Mouse (Mus musculus): ENCODE results near the gene Camk1d. TPM values are rescaled to one million over a fixed set of nuclear protein-coding genes. Genes with fewer than 3 reads are reported as not detected.

The Camk1d gene
- polyA plus RNA-seq, 2 experiments = 0.63 to 0.83 TPM

DNA sequence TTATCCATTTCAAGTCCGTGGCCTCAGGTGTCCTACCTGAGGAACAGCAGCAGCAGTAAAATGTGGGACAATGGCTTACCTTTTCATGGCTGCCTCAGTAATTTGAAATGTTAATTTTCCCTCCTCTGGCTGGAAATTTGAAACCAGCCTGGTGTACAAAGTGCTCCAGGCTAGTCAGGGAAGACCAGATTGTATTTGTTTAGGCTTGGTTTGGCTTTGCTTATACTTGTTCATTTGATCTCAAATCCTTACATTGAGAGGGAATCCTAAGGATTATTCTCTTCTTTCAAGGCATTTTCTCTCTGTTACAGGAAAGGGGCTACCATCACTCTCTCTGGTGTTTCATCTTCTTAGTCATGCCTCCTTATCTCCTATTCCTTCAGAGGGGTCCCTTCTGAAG lies 236.8 kb downstream of the Camk1d start:
- Histone ChIP-seq H3K36me3 (replicated peaks; ENCODE audit: control insufficient read depth, insufficient read depth, low read depth) (no peaks in the 10 kb centered on the region), H3K4me1 (replicated peaks; ENCODE audit: control insufficient read depth in 2 of 2, insufficient read depth in 2 of 2, low read length in 1 of 2) (no peaks in the 10 kb centered on the region), H3K9ac (replicated peaks) (no peak overlapping the region), H3K9me3 (ENCODE audit: control insufficient read depth, low read length) (no peaks in the 10 kb centered on the region), H3K27me3 (ENCODE audit: control insufficient read depth, insufficient read depth, low read length) (no peaks in the 10 kb centered on the region), H3K4me3 (ENCODE audit: insufficient read depth in 1 of 2, low read depth in 2 of 2, low read length in 2 of 2) (no peak overlapping the region), H3K27ac (no peak overlapping the region), H3K4me2 (ENCODE audit: low read depth) (no peak overlapping the region)
- TF ChIP-seq EP300 (IDR thresholded peaks at IDR 0.05; ENCODE audit: low read depth) = no peak
- TF ChIP-seq CTCF (IDR thresholded peaks at IDR 0.05; ENCODE audit: low read depth) = no peak
- no peak for ATAC-seq (ENCODE audit: insufficient read depth)
- 68% methylated on average over 1 of the region's 1 CpGs for WGBS (ENCODE audit: insufficient replicate concordance)
- no peak for DNase-seq (ENCODE audit: low read depth in 3 of 3, low spot score in 3 of 3)

DNA sequence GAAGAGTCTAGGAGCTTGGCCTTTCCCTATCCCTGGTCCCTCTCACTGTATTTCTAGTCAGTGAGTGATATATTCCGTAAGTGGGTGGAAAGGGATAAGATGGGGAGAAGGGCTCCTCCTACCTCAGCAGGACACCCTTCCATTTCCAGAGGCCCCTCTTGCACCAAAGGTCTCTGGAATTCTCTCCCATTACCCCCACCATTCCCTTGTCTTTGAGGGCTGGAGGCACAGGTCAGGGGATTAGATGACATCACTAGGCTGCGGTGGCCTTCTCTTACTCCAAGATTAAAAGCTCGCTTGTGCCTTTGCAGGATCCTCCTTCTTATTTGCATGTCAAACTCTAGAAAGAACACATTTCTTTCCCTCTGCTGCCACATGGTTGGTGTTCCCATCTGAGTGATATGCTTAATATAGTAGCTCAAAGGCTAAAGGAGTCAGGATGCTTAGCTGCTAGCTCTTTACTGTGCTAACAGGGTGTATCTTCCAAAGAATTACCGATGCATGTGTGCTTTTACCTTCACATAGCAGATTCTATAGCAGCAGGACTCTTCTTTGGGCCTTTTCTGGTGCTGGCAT lies 244.9 kb downstream of the Camk1d start:
- no peak overlapping the region for H3K9ac ChIP-seq (replicated peaks)
- no peak overlapping the region for H3K27ac ChIP-seq
- no peak for DNase-seq (ENCODE audit: low read depth in 3 of 3, low spot score in 3 of 3)
- H3K4me3 ChIP-seq (ENCODE audit: insufficient read depth in 1 of 2, low read depth in 2 of 2, low read length in 2 of 2) = no peak overlapping the region
- WGBS (ENCODE audit: insufficient replicate concordance) = 66% methylated on average over 4 of the region's 4 CpGs
- no peaks in the 10 kb centered on the region for H3K27me3 ChIP-seq (ENCODE audit: control insufficient read depth, insufficient read depth, low read length)
- no peaks in the 10 kb centered on the region for H3K36me3 ChIP-seq (replicated peaks; ENCODE audit: control insufficient read depth, insufficient read depth, low read depth)
- no peak overlapping the region for H3K4me2 ChIP-seq (ENCODE audit: low read depth)
- H3K9me3 ChIP-seq (ENCODE audit: control insufficient read depth, low read length) = no peaks in the 10 kb centered on the region
- no peak for ATAC-seq (ENCODE audit: insufficient read depth)
- no peaks in the 10 kb centered on the region for H3K4me1 ChIP-seq (replicated peaks; ENCODE audit: control insufficient read depth in 2 of 2, insufficient read depth in 2 of 2, low read length in 1 of 2)
- no peak for TF ChIP-seq CTCF (IDR thresholded peaks at IDR 0.05; ENCODE audit: low read depth)

DNA sequence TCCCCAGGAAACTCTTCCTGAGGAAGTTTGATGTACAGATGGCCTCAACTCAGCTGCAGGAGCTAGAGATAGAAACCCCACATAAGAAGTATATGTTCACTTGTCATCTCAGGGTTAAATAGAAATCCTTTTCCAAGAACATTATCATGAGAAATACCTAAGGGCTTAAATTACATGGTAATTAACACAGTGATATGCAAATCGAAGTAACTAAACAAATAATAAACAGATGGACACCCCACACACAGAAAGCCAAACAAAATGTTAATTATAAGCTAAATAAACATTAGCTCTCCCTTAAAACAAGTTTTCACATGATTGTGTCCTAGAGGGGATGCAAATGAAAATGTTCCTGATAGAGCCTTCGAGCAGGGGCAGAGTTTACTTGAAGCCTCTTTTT lies 246.8 kb downstream of the Camk1d start:
- H3K9ac ChIP-seq (replicated peaks) = no peak overlapping the region
- H3K4me3 ChIP-seq (ENCODE audit: insufficient read depth in 1 of 2, low read depth in 2 of 2, low read length in 2 of 2) = no peak overlapping the region
- ATAC-seq (ENCODE audit: insufficient read depth) (no peak), DNase-seq (ENCODE audit: low read depth in 3 of 3, low spot score in 3 of 3) (no peak)
- H3K9me3 ChIP-seq (ENCODE audit: control insufficient read depth, low read length) = no peaks in the 10 kb centered on the region
- 28% methylated on average over 2 of the region's 2 CpGs for WGBS (ENCODE audit: insufficient replicate concordance)
- no peak overlapping the region for H3K4me2 ChIP-seq (ENCODE audit: low read depth)
- no peak overlapping the region for H3K27ac ChIP-seq
- TF ChIP-seq CTCF (IDR thresholded peaks at IDR 0.05; ENCODE audit: low read depth) (no peak), EP300 (IDR thresholded peaks at IDR 0.05; ENCODE audit: low read depth) (no peak)
- H3K36me3 ChIP-seq (replicated peaks; ENCODE audit: control insufficient read depth, insufficient read depth, low read depth) = no peaks in the 10 kb centered on the region
- H3K27me3 ChIP-seq (ENCODE audit: control insufficient read depth, insufficient read depth, low read length) = no peaks in the 10 kb centered on the region
- no peaks in the 10 kb centered on the region for H3K4me1 ChIP-seq (replicated peaks; ENCODE audit: control insufficient read depth in 2 of 2, insufficient read depth in 2 of 2, low read length in 1 of 2)

- no peak overlapping the region for H3K4me3 ChIP-seq (ENCODE audit: insufficient read depth in 1 of 2, low read depth in 2 of 2, low read length in 2 of 2)
- TF ChIP-seq EP300 (IDR thresholded peaks at IDR 0.05; ENCODE audit: low read depth) (no peak), CTCF (IDR thresholded peaks at IDR 0.05; ENCODE audit: low read depth) (no peak)
- H3K27me3 ChIP-seq (ENCODE audit: control insufficient read depth, insufficient read depth, low read length) = no peaks in the 10 kb centered on the region
- H3K9ac ChIP-seq (replicated peaks) = no peak overlapping the region
- no peak overlapping the region for H3K4me2 ChIP-seq (ENCODE audit: low read depth)
- H3K36me3 ChIP-seq (replicated peaks; ENCODE audit: control insufficient read depth, insufficient read depth, low read depth) = no peaks in the 10 kb centered on the region
- H3K9me3 ChIP-seq (ENCODE audit: control insufficient read depth, low read length) = no peaks in the 10 kb centered on the region
- DNase-seq (ENCODE audit: low read depth in 3 of 3, low spot score in 3 of 3) = no peak
- WGBS (ENCODE audit: insufficient replicate concordance) = 68% methylated on average over 16 of the region's 16 CpGs
- H3K27ac ChIP-seq = no peak overlapping the region
- no peaks in the 10 kb centered on the region for H3K4me1 ChIP-seq (replicated peaks; ENCODE audit: control insufficient read depth in 2 of 2, insufficient read depth in 2 of 2, low read length in 1 of 2)
- no peak for ATAC-seq (ENCODE audit: insufficient read depth)
Observed at GRCm38 (mm10) chr2:5458671-5459235, 255.6 kb downstream of the Camk1d start.

DNA sequence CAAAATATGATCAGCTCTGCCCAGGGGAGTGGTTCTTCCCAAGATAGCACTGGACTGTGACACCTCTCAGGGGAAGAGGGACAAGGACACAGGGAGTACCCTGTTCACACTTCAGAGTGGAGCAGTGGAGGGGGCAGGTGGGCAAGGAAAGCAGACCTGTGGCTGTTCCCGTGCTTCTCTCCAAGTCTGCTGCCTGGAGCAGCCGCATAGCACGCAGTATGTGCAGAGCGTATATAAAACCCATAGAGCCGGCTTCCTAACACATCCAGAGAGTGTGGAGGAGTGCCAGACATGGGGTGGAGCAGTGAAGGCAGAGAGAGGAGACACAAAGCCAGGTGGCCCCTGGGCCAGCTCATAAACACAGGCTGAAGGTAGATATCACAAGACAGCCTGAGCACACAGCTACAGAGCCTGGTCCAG lies 256.2 kb downstream of the Camk1d start:
- ATAC-seq (ENCODE audit: insufficient read depth) (no peak), DNase-seq (ENCODE audit: low read depth in 3 of 3, low spot score in 3 of 3) (no peak)
- no peak overlapping the region for H3K4me3 ChIP-seq (ENCODE audit: insufficient read depth in 1 of 2, low read depth in 2 of 2, low read length in 2 of 2)
- H3K4me1 ChIP-seq (replicated peaks; ENCODE audit: control insufficient read depth in 2 of 2, insufficient read depth in 2 of 2, low read length in 1 of 2) = no peaks in the 10 kb centered on the region
- H3K27ac ChIP-seq = no peak overlapping the region
- no peaks in the 10 kb centered on the region for H3K36me3 ChIP-seq (replicated peaks; ENCODE audit: control insufficient read depth, insufficient read depth, low read depth)
- 73% methylated on average over 5 of the region's 5 CpGs for WGBS (ENCODE audit: insufficient replicate concordance)
- no peak overlapping the region for H3K4me2 ChIP-seq (ENCODE audit: low read depth)
- no peak for TF ChIP-seq CTCF (IDR thresholded peaks at IDR 0.05; ENCODE audit: low read depth)
- TF ChIP-seq EP300 (IDR thresholded peaks at IDR 0.05; ENCODE audit: low read depth) = no peak
- no peak overlapping the region for H3K9ac ChIP-seq (replicated peaks)
- no peaks in the 10 kb centered on the region for H3K27me3 ChIP-seq (ENCODE audit: control insufficient read depth, insufficient read depth, low read length)
- H3K9me3 ChIP-seq (ENCODE audit: control insufficient read depth, low read length) = no peaks in the 10 kb centered on the region

All from liver, embryonic 14.5 days (tissue).